Mouse (Mus musculus) lung, embryonic 16.5 days (tissue): Measurements from ENCODE around the gene Zfp113. TPM values are rescaled to one million over a fixed set of nuclear protein-coding genes. Genes with fewer than 3 reads are reported as not detected.
A peak's percentile ranks its signal among the peaks of the same experiment; 100 is the strongest.

ENCODE experiments used
- ATAC-seq: fragments of 200-750 bp; cut with Nextera tagmentation; 2 replicates; pipeline ENCODE4 v1.8.0; 2017; ENCODE audit warnings: low read depth, mild to moderate bottlenecking, moderate library complexity
- H3K27ac ChIP-seq: fragments of 300-500 bp; sonication (generic); 2 replicates; pipeline ENCODE4 v1.5.1; 2014; ENCODE audit warnings: mild to moderate bottlenecking, control low read depth, low read length
- H3K27me3 ChIP-seq: fragments of 300-500 bp; sonication (generic); 2 replicates; pipeline ENCODE4 v1.6.1; 2014; ENCODE audit warnings: low read depth, low read length, mixed read lengths; ENCODE audit not compliant: control insufficient read depth, insufficient read depth
- H3K36me3 ChIP-seq: fragments of 300-500 bp; sonication (generic); 2 replicates; pipeline ENCODE4 v1.6.1; 2014; ENCODE audit warnings: low read length; ENCODE audit not compliant: control insufficient read depth, insufficient read depth
- H3K4me1 ChIP-seq: fragments of 300-500 bp; sonication (generic); replicated peaks from 2 replicates; pipeline ENCODE4 v1.6.1; 2014; ENCODE audit warnings: low read length, mixed read lengths; ENCODE audit not compliant: control insufficient read depth, insufficient read depth
- H3K4me2 ChIP-seq: fragments of 300-500 bp; sonication (generic); 2 replicates; pipeline ENCODE4 v1.6.1; 2014; ENCODE audit warnings: low read depth, low read length, control low read depth
- H3K4me3 ChIP-seq: fragments of 300-500 bp; sonication (generic); 2 replicates; pipeline ENCODE4 v1.5.1; 2014; ENCODE audit warnings: mild to moderate bottlenecking, low read length, control low read depth
- H3K9ac ChIP-seq: fragments of 300-500 bp; sonication (generic); 2 replicates; pipeline ENCODE4 v1.6.1; 2014; ENCODE audit warnings: low read length, control low read depth
- H3K9me3 ChIP-seq: fragments of 300-500 bp; sonication (generic); 2 replicates; pipeline ENCODE4 v1.6.1; 2016; ENCODE audit warnings: low read length; ENCODE audit not compliant: control insufficient read depth
- WGBS: fragments of 180-500 bp; shearing (Covaris S2); extraction: QIAGEN DNeasy Blood & Tissue Kit; methylation state at CpG from one replicate; pipeline ENCODE4 v1.1.7; 2014; 5-methylcytosine and 5-hydroxymethylcytosine counted together
- polyA plus RNA-seq: library from polyadenylated mRNA; unstranded; fragments of >200 nt; fragmentation: Nextera tagmentation; extraction: Ambion mirVana; gene quantifications from 2 replicates; pipeline ENCODE4 v1.2.1, GENCODE M21; 2015

The Zfp113 gene
- polyA plus RNA-seq, 1 experiment from 2014 or later, result 24.0 TPM

GRCm38 (mm10) chr5:138154390-138154789, 1.2 kb downstream of the Zfp113 start:
- ATAC-seq, result no peak
- peaks cover 9% of the 10 kb centered on the region for H3K36me3 ChIP-seq
- H3K4me3 ChIP-seq, result peak overlapping the region; percentile 91
- H3K9me3 ChIP-seq, result no peaks in the 10 kb centered on the region
- H3K4me1 ChIP-seq, result peaks cover 7% of the 10 kb centered on the region
- no peaks in the 10 kb centered on the region for H3K27me3 ChIP-seq
- peak overlapping the region; percentile 97 for H3K9ac ChIP-seq
- WGBS, result 54% methylated on average over 3 of the region's 3 CpGs
- H3K27ac ChIP-seq, result no peak overlapping the region
- H3K4me2 ChIP-seq, result peak overlapping the region; percentile 74

- Histone ChIP-seq H3K4me1 (no peaks in the 10 kb centered on the region), H3K4me2 (no peak overlapping the region), H3K27ac (no peak overlapping the region), H3K36me3 (peaks cover 15% of the 10 kb centered on the region), H3K9ac (no peak overlapping the region), H3K27me3 (no peaks in the 10 kb centered on the region), H3K4me3 (no peak overlapping the region), H3K9me3 (no peaks in the 10 kb centered on the region)
- 73% methylated on average over 4 of the region's 4 CpGs for WGBS
- ATAC-seq, result no peak
Observed at GRCm38 (mm10) chr5:138138585-138138984, 17.0 kb downstream of the Zfp113 start.

GRCm38 (mm10) chr5:138137935-138138549, 17.5 kb downstream of the Zfp113 start:
- ATAC-seq, result no peak
- H3K4me1 ChIP-seq, result no peaks in the 10 kb centered on the region
- WGBS, result 53% methylated on average over 8 of the region's 8 CpGs

GRCm38 (mm10) chr5:138137257-138137656, 18.3 kb downstream of the Zfp113 start:
- ATAC-seq, result no peak
- no peak overlapping the region for H3K27ac ChIP-seq
- peaks cover 26% of the 10 kb centered on the region for H3K36me3 ChIP-seq
- H3K4me1 ChIP-seq, result no peaks in the 10 kb centered on the region
- no peak overlapping the region for H3K9ac ChIP-seq
- no peak overlapping the region for H3K4me3 ChIP-seq
- WGBS, result 37% methylated on average over 4 of the region's 4 CpGs
- H3K27me3 ChIP-seq, result no peaks in the 10 kb centered on the region
- H3K4me2 ChIP-seq, result no peak overlapping the region
- no peaks in the 10 kb centered on the region for H3K9me3 ChIP-seq

More at GRCm38 (mm10) chr5:138137935-138138549, 17.5 kb downstream of the Zfp113 start:
- Histone ChIP-seq H3K4me3 (no peak overlapping the region), H3K27me3 (no peaks in the 10 kb centered on the region), H3K36me3 (peaks cover 21% of the 10 kb centered on the region), H3K27ac (no peak overlapping the region), H3K9me3 (no peaks in the 10 kb centered on the region), H3K4me2 (no peak overlapping the region), H3K9ac (no peak overlapping the region)

- Histone ChIP-seq H3K4me1 (no peaks in the 10 kb centered on the region), H3K36me3 (peaks cover 54% of the 10 kb centered on the region), H3K27me3 (no peaks in the 10 kb centered on the region), H3K4me3 (no peak overlapping the region), H3K27ac (no peak overlapping the region), H3K9me3 (no peaks in the 10 kb centered on the region), H3K9ac (no peak overlapping the region), H3K4me2 (no peak overlapping the region)
- no peak for ATAC-seq
- WGBS, result 84% methylated on average over 5 of the region's 5 CpGs
Observed at GRCm38 (mm10) chr5:138132425-138133064, 23.0 kb downstream of the Zfp113 start.

GRCm38 (mm10) chr5:138118041-138118440, 37.5 kb downstream of the Zfp113 start:
- H3K4me2 ChIP-seq, result peak overlapping the region; percentile 63
- H3K27ac ChIP-seq, result no peak overlapping the region; the same call in 1 of the 2 replicates
- no peaks in the 10 kb centered on the region for H3K9me3 ChIP-seq
- peak overlapping the region; percentile 79 for H3K4me3 ChIP-seq
- no peaks in the 10 kb centered on the region for H3K27me3 ChIP-seq
- peaks cover 11% of the 10 kb centered on the region for H3K4me1 ChIP-seq
- H3K36me3 ChIP-seq, result peaks cover 6% of the 10 kb centered on the region
- peak overlapping the region; percentile 84 for H3K9ac ChIP-seq
- 60% methylated on average over 3 of the region's 3 CpGs for WGBS
- no peak for ATAC-seq

- peak; percentile 53 for ATAC-seq
- 5% methylated on average over 16 of the region's 16 CpGs for WGBS
Observed at GRCm38 (mm10) chr5:138117199-138118015, 38.1 kb downstream of the Zfp113 start.

GRCm38 (mm10) chr5:138116255-138117198, 39.0 kb downstream of the Zfp113 start, which contains the start of gene Zscan21:
TSS of gene Zscan21 (plus strand) at chr5:138116903.
- H3K9ac ChIP-seq, result peak within 1 kb of the TSS; percentile 84
- WGBS, result 6% methylated on average over 38 of the region's 38 CpGs

More at GRCm38 (mm10) chr5:138117199-138118015, 38.1 kb downstream of the Zfp113 start:
- peak overlapping the region; percentile 63 for H3K4me2 ChIP-seq
- H3K4me1 ChIP-seq, result peaks cover 11% of the 10 kb centered on the region
- H3K9ac ChIP-seq, result peak overlapping the region; percentile 84
- H3K9me3 ChIP-seq, result no peaks in the 10 kb centered on the region
- peak overlapping the region; percentile 96 for H3K27ac ChIP-seq
- H3K36me3 ChIP-seq, result peaks cover 5% of the 10 kb centered on the region; the same call in 1 of the 2 replicates
- H3K27me3 ChIP-seq, result no peaks in the 10 kb centered on the region
- peak overlapping the region; percentile 79 for H3K4me3 ChIP-seq

More at GRCm38 (mm10) chr5:138116255-138117198, 39.0 kb downstream of the Zfp113 start, which contains the start of gene Zscan21:
- H3K4me3 ChIP-seq, result peak within 1 kb of the TSS; percentile 79
- ATAC-seq, result peak; percentile 99
- peaks cover 5% of the 10 kb centered on the region; the same call in 1 of the 2 replicates for H3K36me3 ChIP-seq
- no peaks in the 10 kb centered on the region for H3K9me3 ChIP-seq
- peaks cover 11% of the 10 kb centered on the region for H3K4me1 ChIP-seq
- peak within 1 kb of the TSS; percentile 96 for H3K27ac ChIP-seq
- no peaks in the 10 kb centered on the region for H3K27me3 ChIP-seq
- peak within 1 kb of the TSS; percentile 63 for H3K4me2 ChIP-seq
